ENCODE assay signal across 10 mouse cellular contexts in the genomic region with DNA sequence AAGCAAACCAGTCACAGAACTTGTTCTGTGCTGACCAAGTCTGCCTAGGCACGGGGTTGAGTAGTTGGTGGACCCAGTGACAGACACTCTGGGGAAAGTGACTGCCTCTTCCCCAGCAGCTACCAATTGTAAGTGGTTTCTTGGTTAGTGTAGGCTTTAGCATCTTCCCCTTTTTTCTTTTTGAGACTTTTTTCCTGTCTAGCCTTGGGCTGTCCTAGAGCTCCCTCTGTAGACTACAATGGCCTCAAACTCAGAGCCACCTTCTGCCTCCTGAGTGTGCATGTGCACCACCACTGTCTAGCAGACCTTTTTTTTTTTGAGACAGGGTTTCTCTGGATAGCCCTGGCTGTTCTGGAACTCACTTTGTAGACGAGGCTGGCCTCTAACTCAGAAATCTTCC. TPM values are rescaled to one million over a fixed set of nuclear protein-coding genes. Genes with fewer than 3 reads are reported as not detected.
DNase-seq lines count a peak whose midpoint lies in the region; TF ChIP-seq lines count a peak whose summit lies in the region.
"Had no signal": no experiment of that assay in that cellular context is flagged by ENCODE, and none has a peak within 500 bp of the region (broad histone marks: within the 10 kb centered on the region; RNA-seq: fewer than 3 reads in every experiment).

No protein-coding gene starts in this region.

- TF ChIP-seq POLR2A in liver, adult 2 months (IDR thresholded peaks at IDR 0.05; ENCODE audit: extremely low read depth, insufficient read depth, low read length): no peak

- H3K27me3 ChIP-seq in liver, adult 2 months (ENCODE audit: control insufficient read depth, insufficient read depth, low read length): no peaks in the 10 kb centered on the region
- H3K27me3 ChIP-seq: stomach, embryonic 15.5 days had no signal

- peak overlapping the region; percentile 10; the same call in 1 of the 2 replicates for H3K27ac ChIP-seq in liver, adult 2 months (replicated peaks; ENCODE audit: insufficient read depth, low read depth, low read length)
- H3K27ac ChIP-seq: stomach, embryonic 15.5 days had no signal

- no peak overlapping the region for H3K9ac ChIP-seq in liver, adult 2 months (ENCODE audit: low read depth, low read length)
- H3K9ac ChIP-seq: stomach, embryonic 15.5 days had no signal

- peaks cover 61% of the 10 kb centered on the region for H3K79me2 ChIP-seq in liver, adult 2 months (ENCODE audit: control insufficient read depth, insufficient read depth, low read length)

- 55% methylated on average over 2 of the region's 2 CpGs for WGBS in liver, adult 2 months

- H3K4me1 ChIP-seq in liver, adult 2 months (ENCODE audit: control insufficient read depth, insufficient read depth, low read length): peaks cover 42% of the 10 kb centered on the region

- H3K4me3 ChIP-seq in liver, adult 2 months (ENCODE audit: insufficient read depth, low read depth, low read length): no peak overlapping the region
- H3K4me3 ChIP-seq: myocyte; stomach, embryonic 15.5 days had no signal

- TF ChIP-seq CTCF in liver, adult 2 months (IDR thresholded peaks at IDR 0.05; ENCODE audit: low read depth, low read length): peak; percentile 48

- no peak for DNase-seq in liver, adult 2 months (ENCODE audit: extremely low read depth, low read depth, low spot score)
- no peak for DNase-seq in liver
- DNase-seq in c-Kit-positive CD71-negative TER-119-negative erythroid progenitor cells, embryonic 14.5 days (ENCODE audit: low read depth): peak; percentile 53
- peak; percentile 44 for DNase-seq in lung, postnatal 10 days
- peak; percentile 45 for DNase-seq in thymus, postnatal 4 days
- no peak for DNase-seq in right cerebral cortex, postnatal 14 days
- no peak for DNase-seq in cerebellum, adult 8-10 months
- DNase-seq: layer of hippocampus, adult 9-11 months had no signal

- H3K36me3 ChIP-seq in liver, adult 2 months (ENCODE audit: control insufficient read depth, insufficient read depth, low read length): no peaks in the 10 kb centered on the region
- H3K36me3 ChIP-seq: stomach, embryonic 15.5 days had no signal

RNA-seq across cellular contexts. Expression of gene Gm20388, which starts 15.8 kb away (rescaled TPM):
- 6.4 and 8.3 TPM in 2 replicates for total RNA-seq in liver, adult 2 months (2014; rRNA removed)
- polyA plus RNA-seq in liver, adult 2 months (2012; rRNA removed): 19.9 TPM in 2 replicates
- polyA plus RNA-seq: stomach, embryonic 15.5 days had no signal

RNA-seq across cellular contexts. Expression of gene Usp10, which starts 16.3 kb away (rescaled TPM):
- total RNA-seq in liver, adult 2 months (2014; rRNA removed): 42.6 and 50.1 TPM in 2 replicates
- 82.3 and 94.1 TPM in 2 replicates for polyA plus RNA-seq in liver, adult 2 months (2012; rRNA removed)

Comparison
In these comparisons a context has a peak if more than half of its experiments do, and no peak if none do; other contexts are left out.
1. DNase-seq: peak in c-Kit-positive CD71-negative TER-119-negative erythroid progenitor cells, embryonic 14.5 days (single experiment), lung, postnatal 10 days (single experiment) and thymus, postnatal 4 days (single experiment); none in liver, adult 2 months (single experiment), liver (single experiment), right cerebral cortex, postnatal 14 days (single experiment) and cerebellum, adult 8-10 months (single experiment).